Mouse (Mus musculus) inflammation-experienced regulatory T-cells, adult 6 months (primary cell): Measurements from ENCODE around the gene Zdhhc17. TPM values are rescaled to one million over a fixed set of nuclear protein-coding genes. Genes with fewer than 3 reads are reported as not detected.

ENCODE experiments used
- ATAC-seq: one replicate; pipeline ENCODE4 v1.8.0; 2017
- polyA plus RNA-seq, 3 experiments: library from polyadenylated mRNA; unstranded; fragments of 100-300 nt; shearing (Covaris generic); gene quantifications; one replicate each; pipeline ENCODE4 v1.2.1; 2017

The Zdhhc17 gene
- 10 to 100 TPM; 12.5 to 23.8 (median 19.7) TPM for polyA plus RNA-seq

DNA sequence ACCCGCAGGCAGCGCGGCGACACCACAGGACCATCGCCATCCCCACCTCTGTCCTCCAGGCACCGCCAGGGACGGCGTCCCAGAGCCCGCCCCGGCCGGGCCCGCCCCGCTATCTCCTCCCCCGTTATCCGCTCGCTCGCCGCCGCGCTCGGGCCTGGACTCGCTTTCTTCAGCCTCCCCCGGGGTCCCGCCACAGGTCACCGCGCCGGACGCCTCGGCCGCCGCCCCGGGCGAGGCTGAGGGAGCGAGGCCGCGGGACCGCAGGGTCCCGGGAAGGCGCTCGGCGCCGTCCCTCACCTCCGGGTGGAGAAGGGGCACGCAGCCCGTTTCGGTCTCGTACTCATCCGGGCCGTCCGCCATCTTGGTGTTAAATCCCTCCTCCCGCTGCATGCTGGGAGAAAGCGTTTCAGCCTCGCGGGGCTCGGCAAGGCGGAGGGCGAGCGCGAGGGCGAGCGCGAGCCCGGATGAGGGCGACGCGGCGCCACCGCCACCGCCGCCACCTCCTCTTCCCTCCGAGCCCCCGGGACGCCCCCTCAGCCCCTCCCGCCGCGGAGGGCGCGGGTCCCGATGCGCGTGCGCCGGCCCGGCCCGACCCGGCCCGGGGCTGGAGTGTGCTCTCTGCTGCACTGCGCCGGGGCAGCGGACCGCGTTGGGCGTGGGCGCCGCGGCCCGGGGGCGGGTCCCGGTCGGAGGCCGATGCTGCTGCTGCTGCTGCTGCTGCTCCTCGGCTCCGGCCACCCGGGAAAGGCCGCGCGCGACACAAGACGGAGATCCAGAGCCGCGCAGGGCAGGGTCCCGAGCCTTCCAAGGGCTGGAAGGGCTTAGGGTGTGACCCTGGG, at the start of gene Zdhhc17:
Gene Zdhhc17, minus strand, starts transcription at position 500 of the 839 bp plus-strand sequence.
- peak; percentile 85 for ATAC-seq

DNA sequence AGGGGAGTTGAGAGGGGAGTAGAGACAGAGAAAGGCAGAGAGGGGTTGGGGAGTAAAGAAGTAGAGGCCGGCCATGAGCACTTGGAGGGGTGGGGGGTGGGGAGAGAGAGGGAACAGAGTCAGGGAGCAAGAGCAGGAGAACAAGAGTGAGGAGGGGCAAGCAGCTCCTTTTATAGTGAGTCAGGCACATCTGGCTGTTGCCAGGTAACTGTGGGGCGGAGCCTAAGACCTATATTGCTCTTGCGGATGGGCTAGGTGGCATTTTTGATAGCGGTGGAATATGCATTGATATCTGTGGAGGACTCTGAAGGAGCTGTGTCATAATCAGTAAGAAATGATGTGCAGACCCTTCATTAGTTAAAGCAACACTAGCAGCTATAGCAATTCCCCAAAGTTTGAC, 45.8 kb upstream of the Zdhhc17 start:
- ATAC-seq = no peak

DNA sequence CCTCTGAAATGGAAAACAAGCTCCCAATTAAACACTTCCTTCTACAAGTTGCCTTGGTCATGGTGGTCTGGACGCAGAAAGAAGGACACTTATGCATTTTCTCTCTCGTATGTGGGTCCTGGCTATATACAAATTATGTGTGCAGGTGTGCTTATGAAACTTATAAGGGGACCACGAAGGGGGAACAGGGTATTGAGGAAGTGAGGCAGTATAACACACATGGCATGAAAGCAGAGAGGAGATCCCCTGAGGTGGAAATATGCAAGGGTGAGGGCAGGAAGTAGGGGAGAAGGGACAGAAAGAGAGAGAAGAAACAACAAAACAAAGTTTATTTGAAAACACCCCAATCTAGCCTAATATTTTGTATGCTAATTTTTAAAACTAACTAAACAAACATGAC, 41.7 kb upstream of the Zdhhc17 start:
- ATAC-seq = no peak

DNA sequence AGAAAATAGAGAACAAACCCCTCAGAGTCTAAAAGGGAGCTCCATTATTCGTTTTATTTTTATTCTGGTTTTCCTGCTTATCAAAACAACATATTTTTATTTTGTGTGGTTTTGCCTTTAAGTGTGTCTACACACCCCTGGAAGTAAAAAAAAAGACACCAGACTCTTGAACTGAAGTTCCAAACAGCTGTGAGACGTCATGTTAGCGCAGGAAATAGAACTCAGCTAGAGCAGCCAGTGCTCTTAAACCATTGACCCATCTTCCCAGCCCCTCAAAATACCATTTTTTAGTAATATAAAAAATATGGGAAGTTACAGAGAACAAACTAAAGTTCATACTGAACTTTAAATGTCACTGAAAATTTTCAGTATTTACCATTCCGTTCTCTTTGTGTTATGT, 40.6 kb upstream of the Zdhhc17 start:
- no peak for ATAC-seq

DNA sequence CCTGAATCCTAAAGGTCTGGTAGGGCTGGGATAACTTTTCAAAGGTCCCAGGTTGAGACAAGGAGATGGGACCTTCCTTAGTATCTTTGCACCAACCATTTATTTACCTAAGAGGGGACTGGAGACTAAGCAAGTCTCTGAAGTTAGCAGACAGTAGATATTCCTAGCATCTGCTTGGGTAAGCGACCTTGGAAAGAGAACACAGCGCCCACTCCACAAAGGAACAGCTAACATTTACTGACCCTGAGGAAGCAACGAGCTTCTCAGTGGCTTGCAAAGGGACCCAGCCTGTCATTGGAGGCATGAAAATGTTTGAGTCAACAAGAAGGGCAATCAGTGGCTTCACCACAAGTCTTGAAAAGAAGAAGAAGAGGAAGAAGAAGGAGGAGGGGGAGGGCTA, 40.1 kb upstream of the Zdhhc17 start:
- ATAC-seq = no peak

DNA sequence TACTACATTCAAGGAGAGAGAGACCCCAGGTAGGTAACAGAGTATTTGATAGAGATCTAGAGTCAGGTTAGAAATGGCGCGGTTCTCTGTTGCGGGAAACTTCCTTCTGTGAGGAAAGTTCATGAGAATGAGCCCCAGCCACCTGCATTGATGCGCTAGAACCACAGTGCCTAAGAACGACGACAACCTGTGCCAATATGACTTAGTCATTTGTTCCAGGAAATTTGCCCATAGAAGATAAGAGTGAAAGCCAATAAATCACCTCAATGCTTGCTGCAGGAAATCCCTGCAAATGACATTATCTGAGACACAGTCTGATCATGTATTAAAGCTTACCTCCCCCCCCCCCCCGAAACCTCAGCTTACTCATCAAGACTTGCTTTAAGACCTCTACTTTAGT, 38.0 kb upstream of the Zdhhc17 start:
- no peak for ATAC-seq

DNA sequence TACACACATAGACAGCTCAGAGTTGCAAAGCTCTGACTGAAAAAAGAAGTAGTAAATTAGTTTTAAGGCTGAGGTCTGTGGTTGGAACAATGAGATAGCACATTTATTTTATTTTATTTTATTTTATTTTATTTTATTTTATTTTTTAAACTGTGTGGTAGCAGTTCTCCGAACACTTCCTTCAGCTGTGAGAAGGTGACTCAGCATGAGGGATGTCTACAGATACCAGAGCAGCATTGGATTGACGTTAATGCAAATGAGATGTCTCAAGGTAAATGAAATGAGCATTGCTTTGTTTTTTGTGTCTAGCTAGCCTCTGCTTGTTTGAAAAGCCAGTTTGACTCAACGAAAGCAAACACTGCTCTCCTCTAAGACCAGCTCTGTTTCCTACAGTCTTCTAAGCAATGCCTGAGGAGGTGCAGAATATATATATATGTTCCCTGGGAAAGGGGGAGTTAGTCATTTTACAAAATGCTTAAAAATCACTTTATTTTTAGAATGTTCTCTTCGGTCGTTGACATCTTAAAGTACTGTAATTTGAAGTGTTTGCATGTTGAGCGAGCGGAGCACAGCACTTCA, 30.2 kb upstream of the Zdhhc17 start:
- ATAC-seq = no peak

DNA sequence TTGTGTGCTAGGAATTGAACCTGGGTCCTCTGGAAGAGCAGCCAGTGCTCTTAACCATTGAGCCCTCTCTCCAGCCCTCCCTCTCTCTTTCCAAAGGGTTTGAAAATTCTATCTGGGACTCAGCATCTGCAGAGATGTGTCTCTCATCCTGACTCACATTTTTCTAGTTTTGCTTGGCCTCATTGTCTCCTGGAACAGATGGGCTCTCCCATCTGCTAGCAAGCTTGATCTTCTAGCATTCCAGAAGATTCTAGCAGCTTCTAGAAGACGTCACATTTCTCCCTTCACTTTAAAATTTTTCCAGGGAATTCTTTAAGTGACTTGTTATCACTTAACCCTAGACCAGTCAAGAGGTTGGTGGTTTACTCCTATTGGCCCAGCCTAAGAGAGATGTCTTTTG, 26.9 kb upstream of the Zdhhc17 start:
- no peak for ATAC-seq

DNA sequence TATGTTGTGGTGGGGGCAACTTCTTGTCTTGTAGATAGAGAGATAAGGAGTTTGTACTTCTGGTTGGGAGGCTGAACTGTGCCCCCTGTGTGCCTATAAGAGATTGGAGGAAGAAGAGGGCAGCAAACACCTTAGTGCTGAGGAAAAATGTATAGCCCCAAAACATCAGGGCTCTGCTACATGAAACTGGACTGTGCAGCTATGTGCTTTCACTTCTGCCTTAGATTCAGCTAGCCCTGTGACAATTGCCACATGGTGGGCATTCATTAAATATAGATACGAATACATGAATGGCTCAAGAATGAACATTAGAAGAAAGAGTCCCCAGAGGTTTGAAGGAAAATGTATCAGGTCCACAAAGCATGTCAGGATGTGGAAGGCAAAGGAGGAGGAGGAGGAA, 25.2 kb upstream of the Zdhhc17 start:
- no peak for ATAC-seq

DNA sequence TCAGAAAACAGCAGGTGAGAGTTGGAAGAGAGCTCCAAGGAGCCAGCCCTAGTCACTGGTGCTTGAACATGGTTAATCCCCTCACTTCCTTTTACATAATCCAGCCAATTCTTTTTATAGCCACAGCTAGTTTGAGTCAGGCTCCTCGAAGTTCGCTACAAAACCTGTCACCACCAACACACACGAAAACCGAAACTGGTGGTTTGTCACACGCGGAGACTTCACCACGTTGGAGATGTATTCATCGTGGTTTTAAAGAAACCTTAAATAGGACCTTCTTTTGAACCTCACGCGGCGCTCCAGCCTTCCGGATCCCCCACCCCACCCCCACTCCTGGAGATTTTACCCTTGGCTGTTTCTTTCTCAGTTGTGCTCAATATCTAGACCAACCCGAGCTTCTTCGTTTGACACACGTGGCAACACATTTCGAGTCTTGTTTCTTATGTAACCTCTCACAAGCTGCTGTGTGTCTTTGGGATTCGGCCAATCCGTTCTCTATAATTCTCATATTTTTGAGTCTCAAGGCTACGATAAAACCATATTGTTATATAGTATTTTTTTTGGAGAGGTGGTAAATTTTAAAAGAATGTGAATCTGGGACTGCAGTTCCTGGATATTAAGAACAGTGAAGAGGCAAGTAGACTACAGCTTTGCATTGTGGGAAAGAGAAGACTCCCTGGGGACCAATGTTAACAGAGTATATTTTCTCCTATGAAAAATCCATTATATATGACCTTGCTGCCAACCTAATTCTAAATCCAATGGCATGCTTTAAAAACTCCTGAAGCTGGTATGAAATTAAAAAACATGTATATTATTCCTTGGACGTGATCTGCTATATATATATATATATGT, 21.8 kb upstream of the Zdhhc17 start:
- ATAC-seq = peak; percentile 75

DNA sequence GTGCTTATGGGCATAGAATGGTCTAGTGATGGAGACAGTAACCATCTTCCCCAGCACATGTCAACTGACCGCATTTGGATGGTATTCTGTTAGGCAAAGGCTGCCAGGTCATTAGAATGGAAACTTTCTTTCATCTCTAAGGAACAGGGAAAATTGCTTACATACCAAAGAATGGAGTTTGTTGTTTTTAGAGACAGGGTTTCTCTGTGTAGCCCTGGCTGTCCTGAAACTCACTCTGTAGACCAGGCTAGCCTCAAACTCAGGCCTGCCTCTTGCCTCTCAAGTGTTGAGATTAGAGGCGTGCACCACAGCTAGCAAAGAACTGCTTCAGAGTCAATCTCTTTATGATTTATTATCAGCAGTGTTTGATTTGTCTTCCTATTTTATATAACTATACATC, 20.9 kb upstream of the Zdhhc17 start:
- no peak for ATAC-seq

DNA sequence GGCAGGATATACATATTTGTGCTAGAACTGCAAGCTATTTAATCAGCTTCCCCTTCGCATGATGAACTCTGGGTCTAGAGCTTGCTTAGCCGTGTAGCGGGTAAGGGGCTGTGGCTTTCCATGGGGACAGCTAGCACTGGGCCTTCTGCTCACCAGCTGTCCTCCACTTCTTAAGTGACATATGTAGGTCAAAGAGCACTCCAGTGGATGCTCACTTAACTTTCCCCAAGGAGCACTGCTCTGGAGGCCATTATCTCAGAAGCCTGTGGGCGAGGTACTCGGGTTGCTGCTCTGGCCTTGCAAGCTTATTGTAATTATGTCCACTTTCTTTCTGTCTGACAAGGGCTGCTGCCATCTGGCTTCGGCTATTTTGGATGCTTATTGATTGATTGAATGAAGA, 16.2 kb upstream of the Zdhhc17 start:
- ATAC-seq = no peak

DNA sequence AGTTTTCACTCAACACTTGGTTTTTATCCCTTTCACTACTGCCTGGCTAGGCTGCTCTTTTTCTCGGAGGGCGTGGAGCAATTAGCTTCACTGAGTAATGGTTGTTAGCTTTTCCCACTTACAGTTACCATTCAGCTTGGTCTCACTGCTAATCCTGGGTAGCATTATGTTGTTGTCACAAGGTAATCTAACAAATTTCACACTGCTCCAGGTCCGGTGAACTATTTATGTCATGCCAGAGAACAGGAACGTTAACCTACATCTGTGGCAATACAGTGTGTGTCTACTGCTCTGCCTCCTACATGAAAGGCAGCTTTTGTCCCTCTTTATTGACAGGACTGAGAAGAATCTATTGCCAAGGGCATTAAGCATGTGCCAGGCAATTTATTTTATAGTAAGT, 14.8 kb upstream of the Zdhhc17 start:
- ATAC-seq = no peak

DNA sequence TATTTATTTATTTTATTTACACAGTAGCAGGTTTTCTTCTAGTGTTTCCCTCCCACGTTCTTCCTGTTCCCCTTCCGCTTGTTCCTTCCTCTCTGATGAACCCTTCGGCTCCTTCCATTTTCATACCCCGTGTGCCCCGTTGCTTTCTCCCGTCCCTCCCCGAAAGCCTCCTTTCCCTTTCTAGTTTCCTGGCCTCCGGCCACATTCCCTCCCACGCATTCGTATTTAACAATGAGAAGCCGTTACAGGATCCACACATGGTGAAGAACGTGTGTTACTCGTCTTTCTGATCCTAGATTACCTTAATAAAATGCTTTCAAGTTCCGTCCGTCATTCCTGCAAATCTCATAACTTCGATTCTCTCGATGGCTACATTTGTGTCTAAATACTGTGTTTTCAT, 4.5 kb upstream of the Zdhhc17 start:
- ATAC-seq = no peak

DNA sequence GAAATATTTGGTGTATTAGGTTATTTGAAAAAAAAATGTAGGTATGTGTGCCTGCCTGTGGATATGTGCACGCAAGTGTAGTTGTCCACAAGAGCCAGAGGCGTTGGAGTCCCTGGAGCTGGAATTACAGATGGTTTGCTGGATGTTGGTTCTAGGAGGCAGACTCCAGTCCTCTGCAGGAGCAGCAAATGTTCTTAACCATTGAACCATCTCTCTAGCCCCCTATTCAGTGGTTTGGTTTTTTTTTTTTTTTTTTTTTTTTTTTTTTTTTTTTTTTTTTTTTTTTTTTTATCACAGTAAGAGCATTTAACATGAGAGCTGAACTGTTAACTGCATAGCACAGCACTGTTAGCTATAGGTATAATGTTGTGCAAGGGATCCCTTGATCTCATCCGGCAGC, 3.3 kb upstream of the Zdhhc17 start:
- no peak for ATAC-seq

DNA sequence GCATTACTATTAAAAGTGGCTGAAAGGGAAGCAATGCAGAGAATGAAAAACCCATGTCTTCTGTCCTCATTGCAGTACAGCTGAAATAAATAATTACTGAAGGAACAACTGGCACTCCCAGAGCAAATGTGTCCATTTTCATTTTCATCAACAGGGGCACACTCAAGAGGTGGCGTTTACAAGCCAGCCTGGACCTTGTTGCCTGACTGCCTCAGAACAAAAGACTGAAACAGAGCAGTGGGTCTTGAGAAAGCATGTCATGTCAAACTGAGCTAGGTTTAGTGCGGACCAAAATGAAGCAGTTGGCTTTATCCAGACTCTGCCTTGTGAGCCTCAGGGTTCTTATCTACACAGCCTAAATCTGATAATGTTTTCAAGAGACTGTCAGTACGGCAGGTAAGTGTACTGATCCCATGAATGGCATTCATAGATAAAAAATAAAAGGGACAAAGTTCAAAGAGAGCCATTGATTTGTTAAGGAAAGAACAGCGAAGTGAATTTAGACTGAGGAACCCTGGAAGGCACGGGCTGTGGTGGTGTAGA, 2.6 kb upstream of the Zdhhc17 start:
- ATAC-seq = no peak

DNA sequence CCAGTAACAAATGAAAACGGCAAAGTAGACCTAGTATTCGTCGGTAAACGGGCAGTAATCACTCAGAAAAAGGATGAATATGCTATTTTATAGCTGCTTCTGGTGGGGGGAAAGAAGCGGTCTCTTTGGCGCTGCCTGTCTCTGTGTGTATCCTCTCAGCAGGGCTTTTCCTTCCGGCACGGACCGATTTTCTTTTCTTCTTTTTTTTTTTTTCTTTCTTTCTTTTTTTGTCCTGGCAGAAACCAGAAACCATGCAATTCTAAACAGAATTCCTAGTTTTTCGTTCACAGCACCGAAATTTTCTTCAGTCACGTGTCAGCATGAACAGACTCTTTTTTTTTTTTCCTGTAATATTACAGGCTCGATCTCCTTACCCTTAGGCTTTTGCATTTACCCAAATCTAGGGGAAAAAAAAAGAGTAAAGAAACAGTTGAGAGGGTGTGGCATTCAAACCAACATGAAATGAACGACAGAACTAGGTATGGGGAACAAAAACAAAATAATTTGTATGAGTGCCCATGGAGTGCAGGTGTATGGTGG, 1.4 kb upstream of the Zdhhc17 start:
- ATAC-seq = no peak

DNA sequence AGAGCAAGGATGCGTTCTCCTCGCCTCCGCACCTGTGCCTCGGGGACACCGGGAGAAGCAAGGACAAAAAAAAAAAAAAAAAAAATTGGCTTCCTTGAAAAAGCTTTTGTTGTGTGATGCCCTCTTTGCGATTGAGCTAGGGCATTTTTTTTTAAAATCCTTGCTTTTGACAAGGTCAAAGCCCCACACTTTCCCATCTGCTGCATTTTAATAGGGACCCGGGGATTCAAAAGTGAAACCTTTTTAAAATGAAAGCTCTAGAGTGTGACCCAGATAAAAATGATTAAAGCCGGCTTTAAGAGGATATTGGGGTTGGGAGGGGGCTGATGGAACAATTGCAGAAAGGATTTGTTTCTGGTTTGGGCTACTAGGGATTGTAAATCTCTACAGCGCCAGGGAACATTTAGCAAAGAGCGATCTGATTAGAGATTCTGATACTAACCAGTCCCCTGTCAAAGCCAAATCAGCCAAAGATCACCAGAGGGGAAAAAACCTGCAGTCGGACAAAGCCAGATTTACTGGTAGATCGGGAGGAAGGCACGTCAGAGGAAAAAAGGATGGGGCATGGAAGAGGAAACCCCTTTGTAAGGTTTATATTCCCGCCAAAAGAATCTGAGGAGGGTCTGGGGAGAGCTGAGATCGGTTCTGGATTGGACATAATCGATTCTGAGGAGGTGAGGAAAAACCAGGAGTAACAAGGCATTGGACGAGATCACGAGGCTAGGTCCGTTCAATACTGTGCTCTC, 713 bp upstream of the Zdhhc17 start:
- ATAC-seq = peak; percentile 49

DNA sequence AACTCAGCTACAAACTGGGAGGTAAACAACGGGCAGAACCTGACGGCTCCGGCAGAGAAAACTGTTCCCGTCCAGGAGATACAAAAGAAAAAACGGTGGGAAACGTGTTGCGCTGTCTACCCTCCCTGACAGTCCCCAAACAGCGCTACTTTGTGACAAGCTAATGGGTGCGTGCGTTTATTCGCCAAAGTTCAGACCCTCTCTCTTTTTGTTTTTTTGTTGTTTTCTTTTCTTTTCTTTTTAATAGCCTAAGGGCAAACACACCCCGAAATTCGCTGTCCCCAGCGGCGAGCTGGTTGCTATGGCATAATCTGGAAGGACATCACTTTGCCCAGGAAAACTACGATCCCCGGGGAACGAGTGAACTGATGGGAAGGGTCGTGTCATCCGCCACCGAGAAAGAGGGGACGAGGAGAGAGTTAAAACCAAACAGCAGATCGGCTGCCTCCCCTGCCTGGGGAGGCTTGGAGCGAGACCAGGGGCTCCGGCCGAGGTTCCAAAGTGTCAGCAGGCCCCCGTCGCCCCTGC, 763 bp downstream of the Zdhhc17 start:
- ATAC-seq = no peak

DNA sequence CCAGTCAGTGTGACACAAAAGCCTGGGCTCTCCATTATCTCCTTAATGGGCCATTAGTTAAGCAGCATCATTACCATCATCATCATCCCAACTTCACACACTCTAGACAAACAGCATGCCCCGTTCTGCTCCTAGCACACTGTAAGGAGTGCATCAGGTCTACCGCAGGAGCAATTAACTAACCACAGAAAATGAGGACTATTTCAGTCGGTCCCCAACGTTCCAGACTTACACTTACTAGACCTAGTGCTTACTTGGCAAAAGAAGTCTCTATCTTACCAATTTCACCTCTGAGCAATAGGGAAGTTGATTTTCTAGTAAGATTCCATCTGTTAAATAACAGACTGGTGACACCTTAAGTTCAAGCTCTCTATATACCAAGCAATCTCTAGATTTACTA, 2.3 kb downstream of the Zdhhc17 start:
- ATAC-seq = no peak

DNA sequence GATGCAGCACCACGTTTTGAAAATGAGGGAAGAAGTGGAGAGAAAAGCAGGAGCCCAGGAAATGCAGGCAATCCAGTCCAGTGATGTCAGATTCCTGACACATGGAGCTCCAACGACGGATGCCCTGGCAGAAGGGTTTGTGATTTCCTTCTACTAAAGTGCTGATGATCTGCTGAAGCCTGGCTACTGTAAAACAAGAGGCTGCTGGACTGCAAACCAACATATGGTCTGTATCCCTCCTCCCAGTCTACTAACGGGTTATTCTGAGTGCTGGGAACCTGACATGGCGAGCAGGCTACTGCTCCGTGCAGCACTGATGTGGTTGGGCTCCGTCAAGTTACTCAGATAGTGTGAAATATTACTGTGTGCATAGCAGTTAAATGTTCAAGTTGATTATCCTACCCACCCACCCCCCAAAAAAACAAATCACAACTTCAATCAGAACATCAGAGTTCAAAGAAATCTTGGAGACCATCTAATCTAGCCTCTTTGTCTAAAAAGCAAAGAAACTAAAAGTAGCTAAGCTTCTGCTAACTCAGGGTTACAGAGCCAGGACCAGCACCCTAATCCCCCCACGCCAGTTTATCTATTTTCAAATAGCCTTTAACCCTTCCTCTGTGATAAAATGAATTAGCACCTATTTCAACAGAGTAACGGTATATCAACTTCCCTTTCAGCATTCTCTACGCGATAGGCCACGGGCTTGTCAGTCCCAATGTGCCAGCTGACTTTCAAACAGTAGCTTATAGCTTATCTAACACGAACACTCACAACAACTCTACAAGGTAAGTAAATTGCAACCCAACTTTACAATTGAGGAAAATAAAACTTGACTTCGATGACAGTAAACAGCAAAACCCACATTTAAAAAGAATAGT, 4.1 kb downstream of the Zdhhc17 start:
- ATAC-seq = no peak
